Mouse (Mus musculus): ENCODE measurements around the gene Yif1a. TPM values are rescaled to one million over a fixed set of nuclear protein-coding genes. Genes with fewer than 3 reads are reported as not detected.
A peak's percentile ranks its signal among the peaks of the same experiment; 100 is the strongest.

Yif1a gene
- polyA plus RNA-seq, 1 experiment from 2014 or later: 110 TPM

- ATAC-seq (ENCODE audit: insufficient read depth, low FRiP score): no peak
- no peaks in the 10 kb centered on the region for H3K27me3 ChIP-seq (ENCODE audit: control insufficient read depth, insufficient read depth, low read length)
- no peaks in the 10 kb centered on the region for H3K9me3 ChIP-seq (replicated peaks; ENCODE audit: control insufficient read depth, low read length)
- 81% methylated on average over 3 of the region's 3 CpGs for WGBS
- H3K9ac ChIP-seq (ENCODE audit: low read length): no peak overlapping the region
- H3K36me3 ChIP-seq (ENCODE audit: control insufficient read depth, insufficient read depth, low read length): no peaks in the 10 kb centered on the region
- H3K27ac ChIP-seq (ENCODE audit: low read length): no peak overlapping the region
- H3K4me1 ChIP-seq (ENCODE audit: control insufficient read depth, insufficient read depth, low read length): no peaks in the 10 kb centered on the region
- no peak overlapping the region for H3K4me2 ChIP-seq (ENCODE audit: low read depth, low read length)
- H3K4me3 ChIP-seq (replicated peaks; ENCODE audit: low read length): no peak overlapping the region
Measured at GRCm38 (mm10) chr19:5123241-5123640, 34.9 kb downstream of the Yif1a start.

GRCm38 (mm10) chr19:5124055-5124614 lies 35.8 kb downstream of the Yif1a start:
- Histone ChIP-seq H3K9ac (ENCODE audit: low read length) (no peak overlapping the region), H3K4me1 (ENCODE audit: control insufficient read depth, insufficient read depth, low read length) (no peaks in the 10 kb centered on the region), H3K27me3 (ENCODE audit: control insufficient read depth, insufficient read depth, low read length) (no peaks in the 10 kb centered on the region), H3K36me3 (ENCODE audit: control insufficient read depth, insufficient read depth, low read length) (no peaks in the 10 kb centered on the region), H3K27ac (ENCODE audit: low read length) (no peak overlapping the region), H3K9me3 (replicated peaks; ENCODE audit: control insufficient read depth, low read length) (no peaks in the 10 kb centered on the region), H3K4me2 (ENCODE audit: low read depth, low read length) (no peak overlapping the region), H3K4me3 (replicated peaks; ENCODE audit: low read length) (no peak overlapping the region)
- WGBS: 66% methylated on average over 7 of the region's 7 CpGs
- no peak for ATAC-seq (ENCODE audit: insufficient read depth, low FRiP score)

GRCm38 (mm10) chr19:5129770-5130169 lies 41.4 kb downstream of the Yif1a start:
- peaks cover 3% of the 10 kb centered on the region; the same call in 1 of the 2 replicates for H3K36me3 ChIP-seq (ENCODE audit: control insufficient read depth, insufficient read depth, low read length)
- H3K27me3 ChIP-seq (ENCODE audit: control insufficient read depth, insufficient read depth, low read length): no peaks in the 10 kb centered on the region
- no peak overlapping the region for H3K4me2 ChIP-seq (ENCODE audit: low read depth, low read length)
- no peak overlapping the region for H3K27ac ChIP-seq (ENCODE audit: low read length)
- H3K9me3 ChIP-seq (replicated peaks; ENCODE audit: control insufficient read depth, low read length): no peaks in the 10 kb centered on the region
- H3K4me1 ChIP-seq (ENCODE audit: control insufficient read depth, insufficient read depth, low read length): no peaks in the 10 kb centered on the region
- no peak for ATAC-seq (ENCODE audit: insufficient read depth, low FRiP score)
- no peak overlapping the region for H3K4me3 ChIP-seq (replicated peaks; ENCODE audit: low read length)
- H3K9ac ChIP-seq (ENCODE audit: low read length): no peak overlapping the region
- 47% methylated on average over 1 of the region's 1 CpGs for WGBS

GRCm38 (mm10) chr19:5131237-5131636 lies 42.9 kb downstream of the Yif1a start:
- Histone ChIP-seq H3K9ac (ENCODE audit: low read length) (no peak overlapping the region), H3K36me3 (ENCODE audit: control insufficient read depth, insufficient read depth, low read length) (peaks cover 6% of the 10 kb centered on the region; the same call in 1 of the 2 replicates), H3K4me1 (ENCODE audit: control insufficient read depth, insufficient read depth, low read length) (no peaks in the 10 kb centered on the region), H3K9me3 (replicated peaks; ENCODE audit: control insufficient read depth, low read length) (no peaks in the 10 kb centered on the region), H3K4me2 (ENCODE audit: low read depth, low read length) (no peak overlapping the region), H3K27ac (ENCODE audit: low read length) (no peak overlapping the region), H3K4me3 (replicated peaks; ENCODE audit: low read length) (no peak overlapping the region), H3K27me3 (ENCODE audit: control insufficient read depth, insufficient read depth, low read length) (no peaks in the 10 kb centered on the region)
- no peak for ATAC-seq (ENCODE audit: insufficient read depth, low FRiP score)
- 62% methylated on average over 4 of the region's 4 CpGs for whole genome bisulfite sequencing

GRCm38 (mm10) chr19:5139640-5140039 lies 51.3 kb downstream of the Yif1a start:
- H3K36me3 ChIP-seq (ENCODE audit: control insufficient read depth, insufficient read depth, low read length): peaks cover 4% of the 10 kb centered on the region; the same call in 1 of the 2 replicates
- no peak overlapping the region for H3K27ac ChIP-seq (ENCODE audit: low read length)
- ATAC-seq (ENCODE audit: insufficient read depth, low FRiP score): peak; percentile 3; the same call in 1 of the 2 replicates
- H3K4me3 ChIP-seq (replicated peaks; ENCODE audit: low read length): no peak overlapping the region
- no peaks in the 10 kb centered on the region for H3K27me3 ChIP-seq (ENCODE audit: control insufficient read depth, insufficient read depth, low read length)
- WGBS: 1% methylated on average over 2 of the region's 2 CpGs
- H3K4me1 ChIP-seq (ENCODE audit: control insufficient read depth, insufficient read depth, low read length): no peaks in the 10 kb centered on the region
- no peak overlapping the region for H3K4me2 ChIP-seq (ENCODE audit: low read depth, low read length)
- H3K9me3 ChIP-seq (replicated peaks; ENCODE audit: control insufficient read depth, low read length): no peaks in the 10 kb centered on the region
- H3K9ac ChIP-seq (ENCODE audit: low read length): no peak overlapping the region

Other genes with a start within 250 kb of the Yif1a start
- 56.6 and 60.3 TPM in 2 replicates for gene Ccs, start 249.2 kb upstream of the Yif1a start, polyA plus RNA-seq (2015; fragmentation: Nextera tagmentation; extraction: Ambion mirVana)
- 0.09 TPM in 1 of 2 replicates, not detected in the other for gene Ccdc87, start 249.2 kb upstream of the Yif1a start, polyA plus RNA-seq (2015; fragmentation: Nextera tagmentation; extraction: Ambion mirVana)
- gene Ctsf, start 233.4 kb upstream of the Yif1a start, polyA plus RNA-seq (2015; fragmentation: Nextera tagmentation; extraction: Ambion mirVana): 28.4 and 34.1 TPM in 2 replicates
- gene Actn3, start 210.6 kb upstream of the Yif1a start, polyA plus RNA-seq (2015; fragmentation: Nextera tagmentation; extraction: Ambion mirVana): 5.3 and 8.9 TPM in 2 replicates
- 11.6 and 12.5 TPM in 2 replicates for gene Zdhhc24, start 209.9 kb upstream of the Yif1a start, polyA plus RNA-seq (2015; fragmentation: Nextera tagmentation; extraction: Ambion mirVana)
- gene Bbs1, start 181.9 kb upstream of the Yif1a start, polyA plus RNA-seq (2015; fragmentation: Nextera tagmentation; extraction: Ambion mirVana): 2.8 and 3.6 TPM in 2 replicates
- gene Dpp3, start 160.3 kb upstream of the Yif1a start, polyA plus RNA-seq (2015; fragmentation: Nextera tagmentation; extraction: Ambion mirVana): 119 and 134 TPM in 2 replicates
- 1.8 and 1.9 TPM in 2 replicates for gene Peli3, start 145.4 kb upstream of the Yif1a start, polyA plus RNA-seq (2015; fragmentation: Nextera tagmentation; extraction: Ambion mirVana)
- 79.6 and 80.5 TPM in 2 replicates for gene Mrpl11, start 126.4 kb upstream of the Yif1a start, polyA plus RNA-seq (2015; fragmentation: Nextera tagmentation; extraction: Ambion mirVana)
- 0.23 and 0.34 TPM in 2 replicates for gene Npas4, start 98.2 kb upstream of the Yif1a start, polyA plus RNA-seq (2015; fragmentation: Nextera tagmentation; extraction: Ambion mirVana)
- 3.1 and 3.3 TPM in 2 replicates for gene Slc29a2, start 64.7 kb upstream of the Yif1a start, polyA plus RNA-seq (2015; fragmentation: Nextera tagmentation; extraction: Ambion mirVana)
- gene B4gat1, start 49.7 kb upstream of the Yif1a start, polyA plus RNA-seq (2015; fragmentation: Nextera tagmentation; extraction: Ambion mirVana): 41.8 and 44.1 TPM in 2 replicates
- gene AC124502.3, start 49.6 kb upstream of the Yif1a start, polyA plus RNA-seq (2015; fragmentation: Nextera tagmentation; extraction: Ambion mirVana): 0.99 and 1.3 TPM in 2 replicates
- gene Brms1, start 47.2 kb upstream of the Yif1a start, polyA plus RNA-seq (2015; fragmentation: Nextera tagmentation; extraction: Ambion mirVana): 39.8 and 43.9 TPM in 2 replicates
- 4.5 and 4.9 TPM in 2 replicates for gene Rin1, start 38.1 kb upstream of the Yif1a start, polyA plus RNA-seq (2015; fragmentation: Nextera tagmentation; extraction: Ambion mirVana)
- 69.8 and 76.9 TPM in 2 replicates for gene Cd248, start 20.5 kb upstream of the Yif1a start, polyA plus RNA-seq (2015; fragmentation: Nextera tagmentation; extraction: Ambion mirVana)
- gene Tmem151a, start 3.0 kb upstream of the Yif1a start, polyA plus RNA-seq (2015; fragmentation: Nextera tagmentation; extraction: Ambion mirVana): 4.9 and 6.8 TPM in 2 replicates
- gene Cnih2, start 10.0 kb downstream of the Yif1a start, polyA plus RNA-seq (2015; fragmentation: Nextera tagmentation; extraction: Ambion mirVana): 5.8 and 7.4 TPM in 2 replicates
- gene Rab1b, start 18.5 kb downstream of the Yif1a start, polyA plus RNA-seq (2015; fragmentation: Nextera tagmentation; extraction: Ambion mirVana): 240 and 242 TPM in 2 replicates
- gene Klc2, start 30.0 kb downstream of the Yif1a start, polyA plus RNA-seq (2015; fragmentation: Nextera tagmentation; extraction: Ambion mirVana): 13.6 TPM in 2 replicates
- gene Pacs1, start 184.6 kb downstream of the Yif1a start, polyA plus RNA-seq (2015; fragmentation: Nextera tagmentation; extraction: Ambion mirVana): 13.0 and 13.5 TPM in 2 replicates
- 253 and 275 TPM in 2 replicates for gene Sf3b2, start 206.9 kb downstream of the Yif1a start, polyA plus RNA-seq (2015; fragmentation: Nextera tagmentation; extraction: Ambion mirVana)
- gene Gal3st3, start 209.8 kb downstream of the Yif1a start, polyA plus RNA-seq (2015; fragmentation: Nextera tagmentation; extraction: Ambion mirVana): 1.7 and 2.1 TPM in 2 replicates
- gene Catsper1, start 247.2 kb downstream of the Yif1a start, polyA plus RNA-seq (2015; fragmentation: Nextera tagmentation; extraction: Ambion mirVana): not detected in 2 replicates

Measured in stomach, embryonic 16.5 days (tissue).